Mouse (Mus musculus): ENCODE results near the gene Ston2.
"Not testable (repeated sequence)": the region's sequence is repeated elsewhere in the genome, so short reads cannot be mapped to it uniquely, and the experiment has no call there.

Gene Ston2

DNA sequence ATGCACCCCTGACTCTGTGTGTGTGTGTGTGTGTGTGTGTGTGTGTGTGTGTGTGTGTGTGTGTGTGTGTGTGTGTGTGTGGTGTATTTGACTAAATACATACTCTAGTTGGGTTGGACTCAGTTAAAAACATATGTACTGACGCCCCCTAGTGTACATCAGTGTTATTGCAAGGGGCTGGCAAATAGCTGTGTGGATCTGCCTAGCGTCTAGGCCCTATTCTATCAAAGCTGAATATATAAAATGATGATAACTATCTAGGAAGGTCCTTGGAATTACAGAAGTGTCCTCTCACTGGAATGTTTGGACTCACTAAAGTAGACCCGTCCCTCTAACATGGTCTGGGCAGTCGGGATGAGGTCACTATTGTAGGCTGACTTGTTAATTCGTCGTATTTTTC, 1.6 kb upstream of the Ston2 start:
- DNase-seq (ENCODE audit: low spot score), result peak; percentile 27

DNA sequence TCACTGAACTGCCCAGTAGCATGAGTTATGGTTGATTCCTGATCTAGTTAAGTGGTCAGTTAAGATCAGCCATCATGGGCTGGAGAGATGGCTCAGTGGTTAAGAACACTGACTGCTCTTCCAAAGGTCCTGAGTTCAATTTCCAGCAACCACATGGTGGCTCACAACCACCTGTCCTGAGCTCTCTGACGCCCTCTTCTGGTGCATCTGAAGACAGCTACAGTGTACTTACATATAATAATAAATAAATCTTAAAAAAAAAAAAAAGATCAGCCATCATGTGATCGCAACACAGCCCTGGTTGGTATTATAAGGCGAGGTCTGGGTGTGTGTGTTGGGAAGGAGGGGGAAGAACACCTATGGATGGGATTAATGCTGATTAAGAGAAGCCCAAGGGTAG, 259 bp upstream of the Ston2 start:
- DNase-seq (ENCODE audit: low spot score), result not testable (repeated sequence)

DNA sequence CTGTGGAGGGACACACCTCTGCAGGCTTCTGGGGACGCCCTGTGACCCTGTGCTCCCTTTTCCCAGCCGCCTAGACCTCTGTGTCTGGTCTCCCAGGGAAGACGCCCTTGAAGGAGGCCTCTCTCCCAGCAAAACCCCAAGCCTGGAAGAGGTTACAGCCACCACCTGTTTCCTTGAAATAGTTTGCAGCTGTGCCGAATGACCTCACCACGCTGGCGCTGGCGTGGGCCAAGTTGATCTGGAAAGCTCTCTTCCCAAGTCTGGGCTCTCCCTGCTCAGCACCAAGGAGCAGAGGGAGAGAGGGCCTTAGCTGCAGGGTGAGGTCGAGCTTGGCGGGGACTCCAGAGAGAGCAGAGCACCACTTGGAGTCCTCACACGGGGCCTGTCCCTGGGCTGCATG, 1.8 kb downstream of the Ston2 start:
- no peak for DNase-seq (ENCODE audit: low spot score)

DNA sequence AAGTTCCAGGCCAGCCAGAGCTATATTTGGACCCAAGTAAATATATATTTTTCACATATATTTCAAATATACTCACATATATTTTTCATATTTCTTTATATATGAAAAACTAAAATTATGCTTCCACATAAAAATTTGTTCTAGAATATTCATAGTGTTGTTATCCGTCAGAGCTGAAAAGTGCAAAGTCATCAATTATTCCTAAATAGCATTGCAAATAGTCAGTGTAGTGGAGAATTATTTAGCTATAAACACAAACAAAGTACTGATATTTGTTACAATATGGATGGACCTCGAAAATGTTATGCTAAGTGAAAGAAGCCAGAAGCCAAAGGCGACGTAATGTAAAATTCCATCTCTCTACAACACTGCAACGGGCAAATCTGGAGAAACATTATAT, 6.8 kb downstream of the Ston2 start:
- no peak for DNase-seq (ENCODE audit: low spot score)

DNA sequence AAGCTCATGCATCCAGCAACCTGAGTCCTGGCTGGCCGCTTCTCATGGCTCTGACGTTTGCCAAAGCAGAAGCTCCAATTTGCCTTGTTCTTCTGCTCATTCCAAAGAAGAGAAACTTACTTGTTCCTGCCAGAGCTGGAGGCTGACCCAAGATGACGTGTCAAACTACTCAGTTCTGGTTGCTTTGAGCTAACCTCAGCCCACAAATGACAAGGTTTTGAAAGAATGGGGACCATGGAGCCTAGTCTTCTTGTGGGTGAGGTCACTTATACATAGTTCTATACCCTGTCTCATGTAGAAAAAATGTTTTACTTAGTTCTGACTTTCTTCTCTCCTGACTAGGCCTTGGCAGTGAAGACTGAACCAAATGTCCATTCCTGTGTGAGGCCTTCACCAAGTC, 7.7 kb downstream of the Ston2 start:
- no peak for DNase-seq (ENCODE audit: low spot score)

DNA sequence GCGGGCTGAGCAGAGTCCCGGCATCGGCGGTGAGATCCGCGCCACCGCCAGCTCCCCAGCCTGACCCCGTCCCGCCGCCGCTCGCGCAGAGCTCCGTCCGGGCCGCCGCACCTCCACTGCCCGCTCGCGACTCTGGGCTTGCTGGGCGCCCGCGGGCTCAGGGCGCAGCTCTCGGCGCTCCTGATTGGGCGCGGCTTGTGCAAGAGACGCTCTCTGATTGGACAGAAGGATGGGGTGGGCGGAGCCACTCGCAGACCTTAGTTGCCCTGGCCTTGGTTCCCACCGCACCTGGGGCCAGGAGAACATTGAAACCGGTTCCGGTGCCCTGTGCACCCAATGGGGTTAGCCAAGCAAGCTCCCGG, 9.2 kb downstream of the Ston2 start:
- DNase-seq (ENCODE audit: low spot score), result peak; percentile 87

DNA sequence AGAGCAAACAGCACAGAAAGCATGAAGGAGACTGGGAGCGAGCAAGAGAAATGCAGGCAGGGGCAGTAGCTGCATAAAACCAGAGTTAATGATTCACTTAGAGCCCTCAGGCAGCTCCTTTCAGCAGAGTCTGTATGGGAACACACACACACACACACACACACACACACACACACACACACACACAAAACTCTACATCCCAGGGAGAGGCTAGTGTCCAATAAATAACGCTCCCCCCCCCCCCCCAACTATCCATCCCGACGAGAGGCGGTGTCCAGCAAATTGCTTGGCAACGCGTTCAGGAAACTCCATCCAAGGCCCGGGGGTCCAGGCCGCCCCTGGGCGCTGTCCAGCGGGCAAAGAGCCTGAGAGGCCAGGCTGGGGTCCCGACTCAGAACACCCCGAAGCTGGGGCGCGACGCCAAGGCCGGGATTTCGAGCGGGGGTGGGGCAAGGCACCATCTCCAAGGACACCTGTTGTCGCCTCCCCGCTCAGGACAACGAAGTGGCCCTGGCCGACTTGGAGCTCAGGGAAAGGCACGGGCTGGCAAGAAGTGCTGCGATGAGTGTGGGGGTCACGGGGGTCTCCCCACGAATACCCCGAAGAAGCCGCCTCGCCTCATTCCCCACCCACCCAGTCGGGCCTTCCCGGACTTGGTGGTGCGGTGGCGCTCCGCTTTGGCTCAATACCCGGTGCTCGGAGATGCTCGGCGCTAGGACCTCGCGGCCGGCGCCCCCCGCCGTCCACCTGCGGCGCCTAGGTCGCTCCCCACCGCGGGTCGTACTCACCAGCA, 9.8 kb downstream of the Ston2 start:
- peak; percentile 83 for DNase-seq (ENCODE audit: low spot score)

DNA sequence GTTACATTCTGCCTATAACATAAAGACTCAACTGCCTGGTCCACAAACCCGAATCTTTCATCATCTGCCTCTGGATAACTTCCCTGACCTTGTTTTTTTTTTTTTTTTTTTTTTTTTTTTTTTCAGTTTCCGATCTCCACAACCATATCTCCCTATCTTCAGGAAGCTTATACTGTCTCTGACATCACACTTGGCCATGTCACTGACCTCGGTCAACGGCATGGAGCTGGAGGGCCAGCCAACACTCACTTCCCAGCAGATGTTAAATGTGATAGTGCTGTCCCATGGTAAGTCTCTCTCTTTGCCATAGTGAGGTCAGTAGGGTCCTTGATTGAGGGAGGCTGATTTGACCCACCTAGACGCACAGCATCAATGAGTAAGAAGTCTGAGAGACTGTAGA, 11.8 kb downstream of the Ston2 start:
- no peak for DNase-seq (ENCODE audit: low spot score)

DNA sequence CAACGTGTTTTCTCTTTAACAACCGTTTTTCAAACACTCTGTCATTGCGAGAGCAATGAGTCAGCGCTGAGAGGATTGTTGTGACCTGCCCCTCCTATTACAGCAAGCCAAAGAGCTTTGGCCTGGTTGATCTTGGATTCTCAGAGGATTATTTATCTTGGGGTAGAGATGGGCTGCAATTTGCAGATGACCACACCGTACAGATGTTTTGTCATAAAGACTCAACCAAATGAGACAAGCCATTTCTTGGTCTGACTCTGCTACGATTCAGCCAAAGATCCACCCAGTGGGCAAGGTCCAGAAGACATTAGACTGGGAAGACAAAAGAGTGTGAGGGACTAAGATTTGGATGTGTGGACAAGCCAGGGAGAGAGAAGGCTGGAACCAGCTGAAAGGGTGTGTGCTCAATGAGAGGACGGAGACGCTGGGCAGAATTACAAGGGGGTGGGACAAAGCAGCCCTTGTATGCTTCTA, 13.3 kb downstream of the Ston2 start:
- DNase-seq (ENCODE audit: low spot score), result no peak

DNA sequence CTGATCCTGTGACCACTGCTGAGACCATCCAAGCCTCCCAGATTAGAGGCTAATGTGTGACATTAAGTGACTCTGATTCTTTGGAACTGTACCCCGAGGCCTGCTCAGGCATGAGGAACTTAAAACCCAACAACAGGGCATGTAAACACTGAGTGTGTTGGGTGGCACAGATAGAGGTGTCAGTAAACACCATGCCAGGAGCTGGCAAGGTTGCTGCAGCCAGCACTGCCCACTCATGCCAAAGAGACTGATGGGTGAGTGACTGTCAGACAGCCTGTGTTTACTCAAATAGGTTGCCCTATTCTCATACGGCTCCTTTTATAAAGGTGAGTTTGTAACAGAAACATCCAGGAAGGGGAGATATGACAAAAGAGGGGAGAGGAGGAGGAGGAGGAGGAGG, 19.3 kb downstream of the Ston2 start:
- no peak for DNase-seq (ENCODE audit: low spot score)

DNA sequence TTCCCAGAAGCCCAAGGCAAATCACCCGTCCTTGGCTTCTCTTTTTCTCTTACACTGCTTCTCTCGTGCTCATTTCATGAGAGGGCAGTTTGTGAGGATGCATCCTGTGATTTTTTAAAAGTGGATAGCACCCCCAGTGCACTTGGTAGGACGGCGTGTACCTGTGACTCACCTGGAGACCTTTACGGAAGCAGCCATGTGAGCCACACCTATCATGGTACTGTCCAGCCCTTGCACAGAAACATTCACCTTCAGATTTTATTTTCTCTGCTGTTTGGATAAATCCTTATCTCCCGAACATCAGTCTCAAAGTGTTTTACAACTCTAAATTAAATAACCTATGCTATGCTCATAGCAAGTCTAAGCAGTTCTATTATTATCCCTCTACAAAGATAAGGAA, 20.0 kb downstream of the Ston2 start:
- no peak for DNase-seq (ENCODE audit: low spot score)

DNA sequence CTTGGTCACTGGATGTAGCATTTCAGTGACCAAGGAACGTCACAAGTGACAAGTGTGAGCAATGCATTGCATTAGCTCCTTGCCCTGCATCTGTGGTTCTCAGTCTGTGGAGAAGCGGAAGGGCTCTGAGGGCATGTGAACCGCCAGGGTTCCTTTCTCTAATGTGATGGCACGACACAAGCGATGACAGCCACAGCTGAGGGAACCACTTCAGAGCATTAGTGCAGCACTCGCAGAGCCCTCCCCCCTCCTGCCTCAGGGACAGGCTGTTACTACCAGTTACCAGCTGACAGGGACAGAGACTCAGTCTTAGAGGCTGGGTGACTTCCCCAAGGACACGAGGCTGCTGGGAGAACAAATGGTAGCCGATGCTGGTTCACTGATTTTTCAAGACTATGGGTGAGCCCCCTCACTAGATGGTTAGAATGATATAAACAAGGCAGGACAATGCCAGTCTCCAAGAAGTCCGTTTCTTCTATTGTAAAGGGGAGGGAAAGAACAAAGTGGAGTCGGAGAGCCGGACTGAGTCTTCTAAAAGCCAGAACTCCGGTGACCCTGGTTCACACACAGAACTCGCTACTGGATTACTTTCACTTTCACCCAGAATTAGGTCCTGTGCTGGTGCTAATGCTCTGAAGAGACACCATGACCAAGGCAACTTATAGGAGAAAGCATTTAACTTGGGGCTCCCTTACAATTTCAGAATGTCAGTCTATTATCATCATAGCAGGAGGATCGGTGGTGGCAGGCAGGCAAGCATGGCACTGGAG, 21.7 kb downstream of the Ston2 start:
- no peak for DNase-seq (ENCODE audit: low spot score)

DNA sequence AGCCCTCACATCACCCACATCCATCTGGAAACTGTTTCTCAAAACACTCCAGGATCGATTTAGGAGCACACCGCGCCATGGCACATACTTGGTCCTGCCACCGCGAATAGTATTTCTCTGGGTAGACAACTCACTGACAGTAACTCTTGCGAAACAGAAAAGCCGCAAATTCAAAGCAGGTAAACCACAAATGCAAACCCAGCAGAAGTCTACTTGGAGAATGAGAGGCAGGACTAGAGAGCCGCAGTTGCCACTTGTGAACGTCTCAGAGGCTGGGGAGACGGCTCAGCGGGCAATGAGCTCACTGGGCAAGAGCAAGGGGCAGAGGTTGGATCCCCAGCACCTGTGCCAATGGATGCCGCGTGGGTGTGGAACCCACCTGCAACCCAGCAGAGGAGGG, 22.7 kb downstream of the Ston2 start:
- DNase-seq (ENCODE audit: low spot score), result no peak

DNA sequence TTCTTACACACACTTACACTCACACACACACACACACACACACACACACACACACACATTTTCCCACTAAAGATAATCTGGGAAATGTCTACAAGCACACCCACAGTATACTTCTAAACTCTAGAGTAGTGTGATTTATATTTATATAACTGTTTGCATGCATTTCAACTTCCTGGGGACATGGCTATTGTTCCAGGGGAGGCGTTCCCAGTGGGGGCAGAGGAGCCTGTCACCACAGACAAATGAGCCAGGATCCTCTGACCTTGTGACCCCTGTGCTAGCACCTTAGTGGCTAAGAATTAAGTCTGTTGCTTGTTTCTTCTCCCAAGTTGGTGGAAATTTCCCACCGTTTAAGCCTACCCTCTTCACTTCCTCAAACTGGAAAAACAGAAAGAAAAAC, 23.1 kb downstream of the Ston2 start:
- peak; percentile 23 for DNase-seq (ENCODE audit: low spot score)

DNA sequence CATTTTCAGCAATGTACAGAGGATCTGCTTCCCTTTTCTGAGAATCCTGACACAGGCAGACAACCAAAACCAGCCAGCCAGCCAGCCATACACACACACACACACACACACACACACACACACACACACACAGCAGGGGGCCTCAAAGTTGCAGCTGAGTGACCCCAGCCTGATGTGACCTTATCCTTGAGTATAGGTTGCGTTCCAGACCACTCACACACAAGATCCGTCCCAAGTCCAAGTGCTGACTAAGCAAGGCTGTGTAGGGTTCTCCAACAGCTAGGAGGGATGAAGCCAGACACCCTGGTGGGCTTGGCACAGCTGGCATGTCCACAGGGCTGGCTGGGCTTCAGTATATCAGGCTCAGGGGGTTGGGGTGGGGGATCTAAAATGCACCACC, 23.7 kb downstream of the Ston2 start:
- DNase-seq (ENCODE audit: low spot score), result peak; percentile 34

DNA sequence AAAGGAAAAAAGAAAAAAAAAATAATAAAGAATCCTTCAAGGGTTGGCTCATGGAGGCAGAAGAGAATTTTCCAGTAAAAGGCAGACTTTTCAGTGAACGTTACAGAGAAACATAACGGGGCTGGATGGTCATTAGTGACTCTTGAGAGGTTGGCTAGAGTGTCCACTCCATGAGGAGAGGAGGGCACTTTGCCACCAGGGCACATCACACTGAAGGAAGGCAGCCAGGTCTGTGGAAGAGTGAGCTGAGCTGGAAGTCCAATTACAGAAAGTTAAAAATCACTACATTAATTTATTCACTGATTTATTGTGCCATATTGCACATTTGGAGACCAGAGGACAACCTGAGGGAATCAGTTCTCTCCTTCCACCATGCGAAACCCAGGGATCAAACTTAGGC, 28.4 kb downstream of the Ston2 start:
- no peak for DNase-seq (ENCODE audit: low spot score)

DNA sequence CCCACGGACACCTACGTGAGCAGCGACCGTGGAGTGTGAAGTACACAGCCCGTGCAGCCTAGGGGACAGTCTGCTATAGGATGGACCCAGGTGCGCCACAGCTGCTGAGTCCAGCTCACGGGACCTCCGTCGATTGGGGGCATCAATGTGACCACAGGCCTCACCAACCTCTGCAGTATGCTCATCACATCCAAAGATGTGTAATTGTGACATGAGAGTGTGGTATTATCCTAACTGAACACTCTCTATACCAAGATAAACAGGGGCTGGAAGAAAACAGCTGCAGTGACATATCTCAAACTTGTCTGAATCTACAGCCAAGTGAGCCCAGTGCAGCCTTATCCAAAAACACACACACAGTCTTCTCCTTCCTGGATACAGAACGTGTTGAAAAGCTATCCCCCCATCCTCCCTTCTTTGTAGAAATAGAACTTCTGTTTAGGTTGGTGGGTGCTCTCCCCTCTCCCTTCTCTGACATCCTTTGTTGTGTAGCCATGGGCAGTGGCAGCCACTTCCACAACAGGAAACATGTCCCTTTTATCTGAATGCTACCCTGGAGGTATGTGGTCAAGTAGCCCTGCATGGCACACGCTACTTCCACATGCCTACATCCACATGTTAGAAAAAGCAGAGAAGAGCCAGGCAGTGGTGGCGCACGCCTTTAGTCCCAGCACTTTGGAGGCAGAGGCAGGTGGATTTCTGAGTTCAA, 30.2 kb downstream of the Ston2 start:
- DNase-seq (ENCODE audit: low spot score), result no peak

DNA sequence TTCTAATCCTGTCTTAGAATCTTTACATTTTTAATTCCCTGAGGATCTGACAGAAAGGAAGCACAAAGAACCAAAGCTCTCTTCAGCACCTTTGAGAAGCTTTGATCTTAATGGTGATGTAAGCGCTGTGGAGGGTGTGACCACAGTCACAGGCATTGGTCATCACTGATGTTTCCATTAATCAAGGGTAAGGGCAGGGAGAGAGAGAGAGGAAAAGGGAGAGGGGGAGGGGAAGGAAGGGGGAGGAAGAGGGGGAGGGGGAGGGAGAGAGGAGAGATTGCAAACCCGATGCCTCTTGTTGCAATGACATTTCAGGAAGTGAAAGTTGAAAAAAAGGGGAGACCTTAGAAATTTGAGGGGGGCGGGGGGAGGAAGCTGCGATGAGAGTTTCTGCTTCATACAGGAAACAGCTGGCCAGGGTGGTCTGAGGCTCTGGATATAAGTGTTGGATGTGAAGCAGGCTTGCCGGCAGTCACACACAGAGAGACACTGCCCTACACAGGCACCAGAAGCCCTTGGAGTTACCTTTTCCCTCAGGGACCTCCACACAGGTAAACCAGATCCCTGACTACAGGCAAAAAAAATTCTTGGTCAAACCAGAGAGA, 31.5 kb downstream of the Ston2 start:
- DNase-seq (ENCODE audit: low spot score), result no peak

DNA sequence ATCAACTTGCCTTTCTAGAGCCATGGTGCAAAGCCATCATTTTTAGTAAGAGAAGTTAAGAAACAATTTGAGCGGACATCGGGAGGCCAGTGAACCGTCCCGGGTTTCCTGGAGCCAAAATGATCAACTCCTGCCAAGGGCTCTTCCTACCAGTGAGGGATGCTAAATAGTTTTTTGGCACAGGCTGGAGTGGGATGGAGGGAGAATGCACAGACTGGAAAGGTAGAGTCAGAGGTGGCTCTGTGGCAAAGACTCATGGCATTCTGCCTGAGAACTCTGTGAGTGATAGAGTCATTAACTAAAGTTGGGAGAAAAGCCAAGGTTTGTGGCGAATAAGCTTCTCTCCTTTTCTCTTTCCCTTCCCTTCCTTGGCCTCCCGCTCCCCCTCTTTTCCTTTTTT, 33.6 kb downstream of the Ston2 start:
- DNase-seq (ENCODE audit: low spot score), result no peak

DNA sequence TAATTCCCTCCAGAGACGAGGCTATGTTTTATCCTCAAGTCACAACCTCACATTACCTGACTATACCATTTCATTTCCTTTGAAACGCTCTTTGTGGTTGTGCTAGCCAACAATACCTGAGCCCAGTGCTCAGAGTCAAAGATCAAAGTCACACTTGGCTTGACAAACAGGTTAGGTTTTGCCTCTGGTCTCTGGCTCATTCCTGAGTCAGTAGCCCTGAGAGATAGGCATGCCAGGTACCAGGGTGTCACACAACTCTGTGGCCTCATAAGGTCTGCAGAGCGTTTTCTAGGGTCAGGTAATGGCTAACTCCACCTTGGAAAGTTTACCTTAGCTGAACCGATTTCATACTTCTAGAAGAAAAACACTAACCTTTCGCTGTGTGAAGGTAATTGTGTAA, 35.5 kb downstream of the Ston2 start:
- peak; percentile 15 for DNase-seq (ENCODE audit: low spot score)

DNA sequence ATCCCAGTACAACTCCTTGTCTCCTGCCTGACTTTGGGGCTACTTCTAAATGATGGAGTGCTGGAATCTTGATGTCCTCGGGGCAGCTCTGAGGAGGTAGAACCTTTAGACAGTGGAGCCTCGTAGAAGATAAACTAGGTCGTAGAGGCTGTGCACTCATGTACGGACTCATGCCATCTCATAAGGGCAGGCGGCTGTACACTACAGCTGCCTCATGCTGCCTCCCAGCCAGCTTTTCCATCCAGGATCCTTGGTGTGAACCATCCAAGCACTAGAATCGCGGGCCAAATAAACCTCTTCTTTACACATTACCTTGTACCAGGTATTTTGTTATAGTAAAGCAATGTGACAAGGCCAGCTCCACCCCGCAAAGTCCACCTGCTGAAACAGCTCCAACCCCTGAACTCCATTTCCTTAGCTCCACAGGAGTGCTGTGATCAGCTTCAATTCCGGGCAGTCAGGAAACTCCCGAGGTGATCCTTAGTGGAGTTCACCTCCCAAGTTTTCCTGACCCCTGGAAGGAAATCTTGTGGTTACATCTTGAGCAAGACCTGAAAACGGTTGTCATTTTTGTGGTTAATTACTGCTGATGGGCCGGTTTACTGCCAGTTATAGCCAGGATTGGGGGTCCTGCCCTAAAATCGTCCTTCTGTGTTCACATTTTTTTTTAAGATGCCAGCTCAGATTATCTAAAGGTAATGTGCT, 36.1 kb downstream of the Ston2 start:
- DNase-seq (ENCODE audit: low spot score), result no peak

Measured in yolk sac, embryonic 10.5 days (tissue).